Comparison of ENCODE assay signal across 13 mouse cellular contexts in genomic region chr10:8095924-8096323, GRCm38 (mm10).
DNase-seq lines count a peak whose midpoint lies in the region; ATAC-seq lines count a peak whose summit lies in the region.
"Had no signal": no experiment of that assay in that cellular context is flagged by ENCODE, and none has a peak within 500 bp of the region (broad histone marks: within the 10 kb centered on the region; RNA-seq: fewer than 3 reads in every experiment).

No protein-coding gene starts in this region.

- DNase-seq in hindbrain, embryonic 10.5 days (ENCODE audit: low spot score), result peak; percentile 32
- no peak for DNase-seq in hindbrain, embryonic 14.5 days (ENCODE audit: low spot score)
- peak; percentile 64 for DNase-seq in embryo, embryonic 10 days (ENCODE audit: low spot score)
- no peak for DNase-seq in lung, postnatal 4 days
- DNase-seq in heart, adult 8-10 months (ENCODE audit: low spot score), result no peak
- DNase-seq in lung, postnatal 36 days, result no peak
- DNase-seq: cerebellum, postnatal 36 days; thymus, postnatal 14 days had no signal

- no peaks in the 10 kb centered on the region for H3K36me3 ChIP-seq in hindbrain, embryonic 10.5 days
- H3K36me3 ChIP-seq in hindbrain, embryonic 14.5 days (replicated peaks; ENCODE audit: control insufficient read depth, insufficient read depth), result no peaks in the 10 kb centered on the region
- H3K36me3 ChIP-seq in kidney, embryonic 16.5 days (ENCODE audit: insufficient read depth, low read length), result no peaks in the 10 kb centered on the region
- H3K36me3 ChIP-seq in liver, embryonic 16.5 days (ENCODE audit: control insufficient read depth, insufficient read depth), result no peaks in the 10 kb centered on the region

- peak overlapping the region; percentile 59; the same call in 1 of the 2 replicates for H3K27ac ChIP-seq in hindbrain, embryonic 10.5 days
- H3K27ac ChIP-seq in hindbrain, embryonic 14.5 days, result no peak overlapping the region
- no peak overlapping the region for H3K27ac ChIP-seq in kidney, embryonic 16.5 days (ENCODE audit: low read length)
- H3K27ac ChIP-seq in liver, embryonic 16.5 days (ENCODE audit: low read length), result peak overlapping the region; percentile 82
- H3K27ac ChIP-seq: layer of hippocampus, adult 2 months had no signal

- no peak for ATAC-seq in hindbrain, embryonic 14.5 days (ENCODE audit: low FRiP score)
- ATAC-seq in kidney, embryonic 16.5 days (ENCODE audit: low FRiP score, low TSS enrichment), result 0 out of 2 replicates have a peak, but pooled peaks have one; percentile 23
- peak; percentile 90 for ATAC-seq in liver, embryonic 16.5 days (ENCODE audit: low read depth)
- ATAC-seq: activated CD4-positive, CD25-positive, alpha-beta regulatory T cell, adult 4 months; lung, postnatal 0 days had no signal

- H3K4me1 ChIP-seq in hindbrain, embryonic 10.5 days (replicated peaks), result peaks cover 22% of the 10 kb centered on the region
- 0 out of 2 replicates have a peak, but pooled peaks cover 4% of the 10 kb centered on the region for H3K4me1 ChIP-seq in hindbrain, embryonic 14.5 days (replicated peaks; ENCODE audit: control insufficient read depth, insufficient read depth, low read length)
- no peaks in the 10 kb centered on the region for H3K4me1 ChIP-seq in kidney, embryonic 16.5 days (ENCODE audit: insufficient read depth, low read length)
- peaks cover 4% of the 10 kb centered on the region for H3K4me1 ChIP-seq in liver, embryonic 16.5 days (ENCODE audit: control insufficient read depth, low read depth, low read length)

- H3K27me3 ChIP-seq in hindbrain, embryonic 10.5 days (ENCODE audit: insufficient read depth, poor library complexity, severe bottlenecking), result no peaks in the 10 kb centered on the region
- H3K27me3 ChIP-seq in hindbrain, embryonic 14.5 days (ENCODE audit: control insufficient read depth, insufficient read depth, low read length), result no peaks in the 10 kb centered on the region
- H3K27me3 ChIP-seq in kidney, embryonic 16.5 days (ENCODE audit: insufficient read depth, low read length), result no peaks in the 10 kb centered on the region
- H3K27me3 ChIP-seq in liver, embryonic 16.5 days (ENCODE audit: control insufficient read depth, insufficient read depth, low read depth, low read length), result no peaks in the 10 kb centered on the region

- WGBS in hindbrain, embryonic 10.5 days, result 4% methylated on average over 2 of the region's 2 CpGs
- 22% methylated on average over 2 of the region's 2 CpGs for WGBS in hindbrain, embryonic 14.5 days
- 34% methylated on average over 2 of the region's 2 CpGs for WGBS in kidney, embryonic 16.5 days
- 33% methylated on average over 2 of the region's 2 CpGs for WGBS in liver, embryonic 16.5 days (ENCODE audit: insufficient replicate concordance)

- H3K9ac ChIP-seq in hindbrain, embryonic 14.5 days, result no peak overlapping the region
- H3K9ac ChIP-seq in kidney, embryonic 16.5 days (replicated peaks; ENCODE audit: low read length), result no peak overlapping the region
- no peak overlapping the region for H3K9ac ChIP-seq in liver, embryonic 16.5 days (ENCODE audit: low read depth, low read length)

- H3K9me3 ChIP-seq in hindbrain, embryonic 10.5 days, result peaks cover 6% of the 10 kb centered on the region; the same call in 1 of the 2 replicates
- no peaks in the 10 kb centered on the region for H3K9me3 ChIP-seq in hindbrain, embryonic 14.5 days (ENCODE audit: control insufficient read depth, low read length)
- H3K9me3 ChIP-seq in kidney, embryonic 16.5 days (ENCODE audit: low read length), result peaks cover 5% of the 10 kb centered on the region; the same call in 1 of the 2 replicates
- no peaks in the 10 kb centered on the region for H3K9me3 ChIP-seq in liver, embryonic 16.5 days (replicated peaks; ENCODE audit: control insufficient read depth, low read length)

- H3K4me2 ChIP-seq in hindbrain, embryonic 14.5 days (replicated peaks), result no peak overlapping the region
- no peak overlapping the region for H3K4me2 ChIP-seq in kidney, embryonic 16.5 days (replicated peaks; ENCODE audit: low read depth, low read length)
- H3K4me2 ChIP-seq in liver, embryonic 16.5 days (ENCODE audit: low read depth, low read length), result no peak overlapping the region

- no peak overlapping the region for H3K4me3 ChIP-seq in hindbrain, embryonic 10.5 days
- H3K4me3 ChIP-seq in hindbrain, embryonic 14.5 days (replicated peaks; ENCODE audit: low read length), result no peak overlapping the region
- no peak overlapping the region for H3K4me3 ChIP-seq in kidney, embryonic 16.5 days (ENCODE audit: low read length)
- H3K4me3 ChIP-seq in liver, embryonic 16.5 days (ENCODE audit: low read depth, low read length), result no peak overlapping the region
- H3K4me3 ChIP-seq: layer of hippocampus, adult 2 months had no signal

Comparison
In these comparisons a context has a peak if more than half of its experiments do, and no peak if none do; other contexts are left out.
1. DNase-seq: peak in hindbrain, embryonic 10.5 days (single experiment) and embryo, embryonic 10 days (single experiment); none in hindbrain, embryonic 14.5 days (single experiment), lung, postnatal 4 days (0 of 2), heart, adult 8-10 months (single experiment) and lung, postnatal 36 days (single experiment).
2. H3K27ac ChIP-seq: peak in hindbrain, embryonic 10.5 days (single experiment) and liver, embryonic 16.5 days (single experiment); none in hindbrain, embryonic 14.5 days (single experiment) and kidney, embryonic 16.5 days (single experiment).